In the genomic region with DNA sequence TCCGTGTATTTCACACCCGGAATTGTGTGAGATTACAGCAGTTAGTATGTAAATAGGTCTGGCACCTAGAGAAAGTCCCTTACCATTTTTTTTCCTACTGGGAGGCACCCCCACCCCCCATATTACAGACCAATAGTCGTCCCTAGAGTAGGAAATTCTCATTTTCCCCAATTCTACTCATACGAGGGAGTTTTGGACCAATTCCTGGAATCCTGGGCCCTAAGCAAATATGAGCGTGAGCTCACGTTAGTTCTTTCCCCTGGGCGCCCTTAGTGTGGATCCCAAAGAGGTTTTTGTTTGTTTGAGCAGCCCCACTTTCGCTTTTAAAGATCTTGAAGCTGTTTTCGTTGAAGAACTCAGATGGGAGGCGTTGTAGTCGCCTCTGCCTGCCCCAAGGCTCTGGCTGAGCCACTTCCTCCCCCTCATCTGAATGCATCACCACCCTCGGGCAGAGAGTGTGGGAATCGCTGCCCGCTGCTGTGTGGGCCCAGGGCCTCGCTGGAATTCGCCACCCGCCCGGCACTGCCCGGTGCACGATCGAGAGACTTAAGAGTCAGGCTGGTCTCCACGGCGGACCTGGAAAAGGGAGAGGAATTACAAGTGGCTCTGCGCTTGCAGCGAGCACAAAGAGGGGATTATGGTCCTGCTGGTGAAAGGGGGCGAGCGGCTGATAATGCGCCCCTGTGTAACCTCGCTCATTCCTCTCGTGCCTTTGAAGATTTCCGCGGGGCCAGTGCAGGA, we compare ENCODE assay signal across 7 mouse cellular contexts.
DNase-seq lines count a peak whose midpoint lies in the region; ATAC-seq and TF ChIP-seq lines count a peak whose summit lies in the region.

No protein-coding gene starts in this region.

- ATAC-seq in intestine, postnatal 0 days: no peak
- peak; percentile 96 for ATAC-seq in midbrain, embryonic 11.5 days (ENCODE audit: low FRiP score)

- H3K4me1 ChIP-seq in cortical plate, adult 2 months (ENCODE audit: control insufficient read depth, insufficient read depth, low read length): no peaks in the 10 kb centered on the region
- no peaks in the 10 kb centered on the region for H3K4me1 ChIP-seq in intestine, postnatal 0 days (replicated peaks; ENCODE audit: control insufficient read depth, insufficient read depth, low read length)
- peaks cover 14% of the 10 kb centered on the region; the same call in 1 of the 2 replicates for H3K4me1 ChIP-seq in limb, embryonic 10.5 days
- H3K4me1 ChIP-seq in midbrain, embryonic 11.5 days (ENCODE audit: control insufficient read depth, insufficient read depth, low read length): peaks cover 16% of the 10 kb centered on the region
- H3K4me1 ChIP-seq in small intestine, adult 2 months (ENCODE audit: control insufficient read depth, insufficient read depth, insufficient read length, low read length): peaks cover 5% of the 10 kb centered on the region

- peak overlapping the region; percentile 20 for H3K27ac ChIP-seq in cortical plate, adult 2 months (ENCODE audit: insufficient read depth, low read length)
- no peak overlapping the region for H3K27ac ChIP-seq in intestine, postnatal 0 days (ENCODE audit: low read depth, low read length)
- H3K27ac ChIP-seq in limb, embryonic 10.5 days: peak overlapping the region; percentile 83
- H3K27ac ChIP-seq in midbrain, embryonic 11.5 days (ENCODE audit: low read depth, low read length): peak overlapping the region; percentile 90
- H3K27ac ChIP-seq in small intestine, adult 2 months (ENCODE audit: insufficient read depth, low read depth, low read length): no peak overlapping the region

- WGBS in intestine, postnatal 0 days: 7% methylated on average over 32 of the region's 32 CpGs
- WGBS in limb, embryonic 10.5 days: 4% methylated on average over 32 of the region's 32 CpGs
- WGBS in midbrain, embryonic 11.5 days: 2% methylated on average over 32 of the region's 32 CpGs
- WGBS in small intestine, adult 2 months: 4% methylated on average over 32 of the region's 32 CpGs

- H3K36me3 ChIP-seq in intestine, postnatal 0 days (ENCODE audit: control insufficient read depth, insufficient read depth): no peaks in the 10 kb centered on the region
- no peaks in the 10 kb centered on the region for H3K36me3 ChIP-seq in limb, embryonic 10.5 days
- no peaks in the 10 kb centered on the region for H3K36me3 ChIP-seq in midbrain, embryonic 11.5 days (ENCODE audit: control insufficient read depth, insufficient read depth, low read length)
- H3K36me3 ChIP-seq in small intestine, adult 2 months (ENCODE audit: control insufficient read depth, insufficient read depth, low read length): no peaks in the 10 kb centered on the region

- 0 out of 2 replicates have a peak, but pooled peaks have one; percentile 16 for TF ChIP-seq POLR2A in cortical plate, adult 2 months (IDR thresholded peaks at IDR 0.05; ENCODE audit: extremely low read depth, insufficient read depth, low read length)
- no peak for TF ChIP-seq POLR2A in small intestine, adult 2 months (IDR thresholded peaks at IDR 0.05; ENCODE audit: low read depth, low read length)

- H3K4me2 ChIP-seq in intestine, postnatal 0 days (replicated peaks; ENCODE audit: low read depth): peak overlapping the region; percentile 78
- peak overlapping the region; percentile 45 for H3K4me2 ChIP-seq in midbrain, embryonic 11.5 days

- H3K4me3 ChIP-seq in cortical plate, adult 2 months (ENCODE audit: insufficient read depth, low read length): peak overlapping the region; percentile 60
- peak overlapping the region; percentile 49 for H3K4me3 ChIP-seq in intestine, postnatal 0 days (ENCODE audit: low read depth, low read length)
- H3K4me3 ChIP-seq in limb, embryonic 10.5 days: peak overlapping the region; percentile 54
- peak overlapping the region; percentile 18 for H3K4me3 ChIP-seq in midbrain, embryonic 11.5 days (ENCODE audit: low read depth, low read length)
- H3K4me3 ChIP-seq in small intestine, adult 2 months (ENCODE audit: low read depth, low read length): peak overlapping the region; percentile 84

- H3K9ac ChIP-seq in intestine, postnatal 0 days (ENCODE audit: low read depth, low read length): no peak overlapping the region
- peak overlapping the region; percentile 56 for H3K9ac ChIP-seq in midbrain, embryonic 11.5 days (ENCODE audit: low read length)

- no peaks in the 10 kb centered on the region for H3K9me3 ChIP-seq in intestine, postnatal 0 days (ENCODE audit: control insufficient read depth)
- no peaks in the 10 kb centered on the region for H3K9me3 ChIP-seq in limb, embryonic 10.5 days (replicated peaks)
- no peaks in the 10 kb centered on the region for H3K9me3 ChIP-seq in midbrain, embryonic 11.5 days (ENCODE audit: control insufficient read depth, low read length)

- intact Hi-C loops in gastrocnemius, postnatal 36 days (cut with DNase I): no loop called here

- DNase-seq in adrenal gland, adult 8-10 months: peak; percentile 36
- DNase-seq in gastrocnemius, postnatal 36 days: peak; percentile 10 to 44
- DNase-seq in limb, embryonic 10.5 days (ENCODE audit: low spot score): peak; percentile 73
- DNase-seq in midbrain, embryonic 11.5 days (ENCODE audit: low spot score, missing footprints): peak; percentile 97

- TF ChIP-seq CTCF in cortical plate, adult 2 months (IDR thresholded peaks at IDR 0.05; ENCODE audit: extremely low read depth, insufficient read depth, low read length): no peak
- no peak for TF ChIP-seq CTCF in intestine, postnatal 0 days (IDR thresholded peaks at IDR 0.05; ENCODE audit: low read depth)
- TF ChIP-seq CTCF in small intestine, adult 2 months (IDR thresholded peaks at IDR 0.05; ENCODE audit: extremely low read depth, insufficient read length, insufficient replicate concordance, low read depth, low read length): no peak

- no peaks in the 10 kb centered on the region for H3K27me3 ChIP-seq in intestine, postnatal 0 days (replicated peaks; ENCODE audit: control insufficient read depth, insufficient read depth, low read length)
- no peaks in the 10 kb centered on the region for H3K27me3 ChIP-seq in limb, embryonic 10.5 days (ENCODE audit: low read depth, poor library complexity, severe bottlenecking)
- no peaks in the 10 kb centered on the region for H3K27me3 ChIP-seq in midbrain, embryonic 11.5 days (ENCODE audit: control insufficient read depth, insufficient read depth, low read length)
- no peaks in the 10 kb centered on the region for H3K27me3 ChIP-seq in small intestine, adult 2 months (ENCODE audit: control insufficient read depth, insufficient read depth, low read length)

Comparison
In these comparisons a context has a peak if more than half of its experiments do, and no peak if none do; other contexts are left out.
1. DNase-seq: peak in every context shown above with its lines; median percentile 97 in midbrain, embryonic 11.5 days; 73 in limb, embryonic 10.5 days; 36 in adrenal gland, adult 8-10 months; 27 in gastrocnemius, postnatal 36 days.
2. H3K27ac ChIP-seq: peak in cortical plate, adult 2 months (single experiment), limb, embryonic 10.5 days (single experiment) and midbrain, embryonic 11.5 days (single experiment); none in intestine, postnatal 0 days (single experiment) and small intestine, adult 2 months (single experiment).
3. H3K4me3 ChIP-seq: peak in every context shown above with its lines; median percentile 84 in small intestine, adult 2 months; 60 in cortical plate, adult 2 months; 54 in limb, embryonic 10.5 days; 49 in intestine, postnatal 0 days; 18 in midbrain, embryonic 11.5 days.